Mouse (Mus musculus) embryonic fibroblast, embryonic 13.5 days (primary cell): Measurements from ENCODE around the gene Celsr1. TPM values are rescaled to one million over a fixed set of nuclear protein-coding genes. Genes with fewer than 3 reads are reported as not detected.

ENCODE experiments used
- H3K27ac ChIP-seq: 2 replicates; pipeline ENCODE4 v1.5.1; 2012; ENCODE audit warnings: low read length, control low read depth, inconsistent platforms; ENCODE audit not compliant: insufficient read depth
- H3K4me1 ChIP-seq: 2 replicates; pipeline ENCODE4 v1.6.1; 2011; ENCODE audit warnings: low read length; ENCODE audit not compliant: control insufficient read depth, insufficient read depth
- H3K4me3 ChIP-seq: 2 replicates; pipeline ENCODE4 v1.5.1; 2011; ENCODE audit warnings: mild to moderate bottlenecking, control low read depth, low read length; ENCODE audit not compliant: insufficient read depth
- CTCF ChIP-seq: IDR thresholded peaks from 2 replicates; pipeline ENCODE4 v1.5.1; 2011; ENCODE audit warnings: mild to moderate bottlenecking, control low read depth, low read length, moderate library complexity, borderline replicate concordance; ENCODE audit not compliant: insufficient read depth
- POLR2A ChIP-seq: IDR thresholded peaks from 2 replicates; pipeline ENCODE4 v1.6.1; 2011; ENCODE audit warnings: low read depth, mild to moderate bottlenecking, control low read depth, low read length, moderate library complexity
- polyA plus RNA-seq: library from polyadenylated mRNA; stranded (reverse); fragments of >200 nt; gene quantifications from 2 replicates; pipeline ENCODE4 v1.2.4, GENCODE M21; 2011; ENCODE audit warnings: low read depth; ENCODE audit not compliant: missing spikeins, insufficient read length

Celsr1 gene
- 0.20 and 0.91 TPM in 2 replicates for polyA plus RNA-seq

DNA sequence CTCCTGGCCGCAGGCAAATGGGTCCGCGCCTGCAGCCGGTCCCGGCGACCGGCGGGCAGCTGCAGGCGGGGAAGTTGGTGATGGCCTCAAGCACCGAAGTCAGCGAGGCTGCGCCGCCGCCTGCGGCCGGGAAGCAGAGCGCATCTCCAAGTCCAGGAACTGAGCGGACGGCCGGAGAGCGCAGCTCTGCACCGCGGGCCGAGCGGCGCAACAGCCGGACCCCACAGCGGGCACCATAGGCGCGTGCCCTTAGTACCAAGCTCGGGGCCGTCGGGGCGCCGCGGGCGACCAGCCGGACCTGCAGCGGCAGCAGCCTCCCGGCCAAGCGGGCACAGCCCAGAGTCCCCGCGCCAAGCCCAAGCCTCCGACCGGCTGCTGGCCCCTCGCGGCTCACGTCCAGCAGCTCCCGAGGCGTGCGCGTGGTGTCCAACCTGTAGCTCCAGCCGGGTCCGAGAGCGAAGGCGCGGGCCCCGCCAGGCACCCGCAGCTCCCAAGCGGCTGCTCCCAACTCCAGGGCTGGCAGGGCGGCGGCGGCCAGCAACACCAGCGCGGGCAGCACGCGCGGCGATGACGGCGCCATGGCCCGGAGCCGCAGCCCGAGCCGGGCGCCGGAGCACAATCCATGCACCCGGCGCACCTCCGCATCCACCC lies at the start of gene Celsr1:
Gene Celsr1, minus strand, starts transcription at position 587 of the 651 bp plus-strand sequence.
- Histone ChIP-seq H3K4me1 (no peaks in the 10 kb centered on the region), H3K4me3 (peak within 1 kb of the TSS; percentile 28), H3K27ac (no peak within 1 kb of the TSS)
- TF ChIP-seq CTCF: no peak
- no peak for TF ChIP-seq POLR2A

- peaks cover 23% of the 10 kb centered on the region for H3K4me1 ChIP-seq
- peak overlapping the region; percentile 14; the same call in 1 of the 2 replicates for H3K27ac ChIP-seq
- H3K4me3 ChIP-seq: no peak overlapping the region
- TF ChIP-seq CTCF (no peak), POLR2A (no peak)
These were observed 49.7 kb upstream of the Celsr1 start for GRCm38 (mm10) chr15:86083261-86083741.

- TF ChIP-seq POLR2A: no peak
- no peak for TF ChIP-seq CTCF
- peak overlapping the region; percentile 24; the same call in 1 of the 2 replicates for H3K27ac ChIP-seq
- no peak overlapping the region for H3K4me3 ChIP-seq
- peaks cover 23% of the 10 kb centered on the region for H3K4me1 ChIP-seq
These were observed 49.0 kb upstream of the Celsr1 start for GRCm38 (mm10) chr15:86082551-86082961.

DNA sequence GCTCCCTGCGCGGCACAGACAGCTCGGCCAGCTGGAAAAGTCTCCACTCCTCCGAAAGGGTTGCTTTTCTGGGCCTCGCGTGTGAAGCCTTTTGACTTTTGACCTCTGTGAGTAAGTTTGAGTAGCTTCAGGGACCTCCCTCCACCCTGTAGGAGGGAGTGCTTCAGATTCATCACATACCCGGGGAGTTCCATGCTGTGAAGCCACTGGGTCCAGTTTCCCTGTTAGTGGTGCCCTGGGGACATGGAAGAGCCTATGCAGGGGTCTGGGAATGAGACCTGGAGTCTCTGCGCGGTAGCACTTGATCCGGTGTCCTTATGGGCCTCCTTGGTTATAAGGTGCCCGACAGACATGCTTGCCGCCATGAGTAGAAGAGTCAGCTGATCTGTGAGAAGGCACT lies 48.1 kb upstream of the Celsr1 start:
- peak overlapping the region; percentile 24; the same call in 1 of the 2 replicates for H3K27ac ChIP-seq
- H3K4me3 ChIP-seq: no peak overlapping the region
- H3K4me1 ChIP-seq: peaks cover 21% of the 10 kb centered on the region
- TF ChIP-seq POLR2A: no peak
- no peak for TF ChIP-seq CTCF

DNA sequence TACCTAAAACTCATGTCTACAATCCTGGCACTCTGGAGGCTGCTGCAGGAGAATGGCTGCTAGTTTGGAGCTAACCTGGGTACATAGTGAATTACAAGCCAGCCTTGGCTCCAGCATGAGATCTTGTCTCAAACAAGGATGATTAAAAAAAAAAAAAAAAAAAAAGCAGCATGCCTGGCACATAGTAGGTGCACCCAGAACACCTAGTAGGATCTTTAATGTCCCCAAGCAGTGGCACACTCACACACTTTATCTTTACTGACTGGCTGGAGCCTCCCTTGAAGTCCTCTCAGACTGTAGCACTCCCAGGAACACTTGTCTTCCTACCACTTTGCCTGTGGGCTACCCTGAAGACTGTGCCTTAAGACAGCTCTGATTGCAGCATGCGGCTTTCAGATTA lies 46.8 kb upstream of the Celsr1 start:
- Histone ChIP-seq H3K4me3 (no peak overlapping the region), H3K4me1 (peaks cover 21% of the 10 kb centered on the region), H3K27ac (peak overlapping the region; percentile 68; the same call in 1 of the 2 replicates)
- TF ChIP-seq CTCF (no peak), POLR2A (no peak)

- Histone ChIP-seq H3K27ac (peak overlapping the region; percentile 68), H3K4me1 (peaks cover 21% of the 10 kb centered on the region), H3K4me3 (no peak overlapping the region)
- TF ChIP-seq CTCF (no peak), POLR2A (no peak)
These were observed 46.3 kb upstream of the Celsr1 start for GRCm38 (mm10) chr15:86079876-86080275.

GRCm38 (mm10) chr15:86079467-86079866 lies 45.9 kb upstream of the Celsr1 start:
- no peak for TF ChIP-seq CTCF
- no peak for TF ChIP-seq POLR2A
- H3K4me3 ChIP-seq: no peak overlapping the region
- H3K27ac ChIP-seq: peak overlapping the region; percentile 68
- peaks cover 21% of the 10 kb centered on the region for H3K4me1 ChIP-seq

DNA sequence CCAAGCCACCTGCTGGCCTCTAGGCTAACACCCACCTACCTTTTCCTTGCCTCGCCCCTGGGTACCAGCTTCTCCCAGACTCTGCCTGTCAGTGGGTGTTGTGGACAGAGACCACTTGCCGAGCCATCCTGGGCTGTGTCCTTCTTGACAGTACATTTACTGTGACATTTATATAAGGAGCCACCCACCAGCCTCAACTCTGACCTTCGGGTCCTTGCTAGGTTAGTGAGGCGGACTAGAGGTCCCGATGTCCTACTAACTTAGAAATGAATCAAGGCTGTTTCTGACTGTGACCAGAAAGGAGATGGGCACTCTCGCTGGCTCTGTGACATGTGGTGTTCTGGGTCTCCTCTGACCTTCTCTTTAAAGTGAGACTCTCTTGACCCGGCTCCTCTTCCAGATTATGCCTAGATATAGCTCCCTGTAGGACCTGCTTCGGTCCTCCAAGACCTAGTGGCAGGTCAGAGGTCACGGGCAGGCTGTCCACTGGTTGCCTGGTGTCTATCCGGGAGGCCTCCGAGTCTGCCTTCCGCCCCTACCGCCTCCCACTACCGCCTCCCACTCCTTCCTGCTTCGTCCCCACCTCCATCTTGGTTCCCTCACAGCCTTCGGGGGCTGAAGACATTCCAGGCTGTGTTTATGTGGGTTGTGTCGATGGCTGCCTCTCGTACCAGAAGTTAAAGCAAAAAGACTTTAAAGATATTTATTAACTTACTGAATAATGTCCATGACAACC lies 45.1 kb upstream of the Celsr1 start:
- no peak for TF ChIP-seq POLR2A
- no peak for TF ChIP-seq CTCF
- Histone ChIP-seq H3K4me3 (no peak overlapping the region), H3K4me1 (peaks cover 21% of the 10 kb centered on the region), H3K27ac (peak overlapping the region; percentile 68; the same call in 1 of the 2 replicates)

- Histone ChIP-seq H3K4me3 (no peak overlapping the region), H3K4me1 (peaks cover 16% of the 10 kb centered on the region), H3K27ac (no peak overlapping the region)
- no peak for TF ChIP-seq POLR2A
- TF ChIP-seq CTCF: no peak
These were observed 44.4 kb upstream of the Celsr1 start for GRCm38 (mm10) chr15:86077934-86078333.

GRCm38 (mm10) chr15:86076378-86076777 lies 42.8 kb upstream of the Celsr1 start:
- no peak for TF ChIP-seq CTCF
- TF ChIP-seq POLR2A: no peak
- no peak overlapping the region for H3K27ac ChIP-seq
- H3K4me1 ChIP-seq: peaks cover 14% of the 10 kb centered on the region
- no peak overlapping the region for H3K4me3 ChIP-seq
